Mouse (Mus musculus) adrenal gland, postnatal 14 days (tissue): ENCODE results near the gene Rftn1. TPM values are rescaled to one million over a fixed set of nuclear protein-coding genes. Genes with fewer than 3 reads are reported as not detected.

Source experiments
- DNase-seq: peaks from one replicate; pipeline ENCODE4 v3.0.0; 2021; ENCODE audit warnings: mixed read lengths
- total RNA-seq: library from RNA; stranded (reverse); gene quantifications from 2 replicates; pipeline ENCODE4 v1.2.3, GENCODE M21; 2021

Rftn1 gene
- total RNA-seq, 1 experiment from 2014 or later: 17.6 TPM

- DNase-seq: no peak
Observed at GRCm38 (mm10) chr17:50063832-50064627, 126.4 kb downstream of the Rftn1 start.

GRCm38 (mm10) chr17:50062649-50063048, 127.8 kb downstream of the Rftn1 start:
- no peak for DNase-seq

- no peak for DNase-seq
Observed at GRCm38 (mm10) chr17:50061446-50061845, 129.0 kb downstream of the Rftn1 start.

GRCm38 (mm10) chr17:50060220-50060619, 130.3 kb downstream of the Rftn1 start:
- no peak for DNase-seq

- DNase-seq: no peak
Observed at GRCm38 (mm10) chr17:50059417-50059816, 131.1 kb downstream of the Rftn1 start.

- DNase-seq: no peak
Observed at GRCm38 (mm10) chr17:50055154-50055756, 135.2 kb downstream of the Rftn1 start.

- DNase-seq: no peak
Observed at GRCm38 (mm10) chr17:50054586-50054985, 135.9 kb downstream of the Rftn1 start.

- no peak for DNase-seq
Observed at GRCm38 (mm10) chr17:50053961-50054360, 136.5 kb downstream of the Rftn1 start.

GRCm38 (mm10) chr17:50052741-50053468, 137.6 kb downstream of the Rftn1 start:
- DNase-seq: no peak

- DNase-seq: no peak
Observed at GRCm38 (mm10) chr17:50050456-50050855, 140.0 kb downstream of the Rftn1 start.

GRCm38 (mm10) chr17:50048209-50048608, 142.3 kb downstream of the Rftn1 start:
- DNase-seq: no peak

- no peak for DNase-seq
Observed at GRCm38 (mm10) chr17:50047182-50047581, 143.3 kb downstream of the Rftn1 start.

- DNase-seq: no peak
Observed at GRCm38 (mm10) chr17:50040727-50041410, 149.6 kb downstream of the Rftn1 start.

GRCm38 (mm10) chr17:50037882-50038665, 152.4 kb downstream of the Rftn1 start:
- DNase-seq: no peak

GRCm38 (mm10) chr17:50037416-50037815, 153.1 kb downstream of the Rftn1 start:
- DNase-seq: peak; percentile 34

GRCm38 (mm10) chr17:50036751-50037385, 153.6 kb downstream of the Rftn1 start:
- no peak for DNase-seq

GRCm38 (mm10) chr17:50033698-50034097, 156.8 kb downstream of the Rftn1 start:
- no peak for DNase-seq

- DNase-seq: no peak
Observed at GRCm38 (mm10) chr17:50031548-50032491, 158.7 kb downstream of the Rftn1 start.

GRCm38 (mm10) chr17:50025651-50026050, 164.8 kb downstream of the Rftn1 start:
- no peak for DNase-seq

GRCm38 (mm10) chr17:50025173-50025626, 165.3 kb downstream of the Rftn1 start:
- DNase-seq: peak; percentile 9
